23 mouse cellular contexts compared by ENCODE assay signal in genomic region chr8:57638925-57639324, GRCm38 (mm10). TPM values are rescaled to one million over a fixed set of nuclear protein-coding genes. Genes with fewer than 3 reads are reported as not detected.
DNase-seq lines count a peak whose midpoint lies in the region; ATAC-seq lines count a peak whose summit lies in the region.
"Had no signal": no experiment of that assay in that cellular context is flagged by ENCODE, and none has a peak within 500 bp of the region (broad histone marks: within the 10 kb centered on the region; RNA-seq: fewer than 3 reads in every experiment).

No protein-coding gene starts in this region.

- no peak for DNase-seq in forebrain, embryonic 14.5 days (ENCODE audit: low spot score)
- no peak for DNase-seq in kidney, postnatal 4 days
- DNase-seq in neural tube, embryonic 10.5 days (ENCODE audit: extremely low spot score, low spot score): no peak
- DNase-seq in adrenal gland, postnatal 36 days: no peak
- DNase-seq: cerebellum, adult 11 months; cerebellum, adult 9-11 months; gastrocnemius, adult 2 months; kidney, adult 9 months; layer of hippocampus, postnatal 36 days; lung, adult 18-20 months; lung, postnatal 10 days; thymus, adult 18-20 months; thymus, postnatal 36 days had no signal

- no peaks in the 10 kb centered on the region for H3K27me3 ChIP-seq in forebrain, embryonic 14.5 days (replicated peaks; ENCODE audit: control insufficient read depth, insufficient read depth, low read length)
- H3K27me3 ChIP-seq in forebrain, embryonic 12.5 days: no peaks in the 10 kb centered on the region
- no peaks in the 10 kb centered on the region for H3K27me3 ChIP-seq in kidney, embryonic 14.5 days (ENCODE audit: control insufficient read depth, insufficient read depth, low read length)
- no peaks in the 10 kb centered on the region for H3K27me3 ChIP-seq in neural tube, embryonic 13.5 days
- H3K27me3 ChIP-seq: forebrain, embryonic 13.5 days; limb, embryonic 12.5 days; neural tube, embryonic 12.5 days; stomach, embryonic 15.5 days had no signal

- no peak overlapping the region for H3K4me3 ChIP-seq in forebrain, embryonic 14.5 days (ENCODE audit: low read depth, low read length)
- no peak overlapping the region for H3K4me3 ChIP-seq in forebrain, embryonic 12.5 days (replicated peaks)
- no peak overlapping the region for H3K4me3 ChIP-seq in kidney, embryonic 14.5 days (ENCODE audit: low read length)
- no peak overlapping the region for H3K4me3 ChIP-seq in neural tube, embryonic 13.5 days
- H3K4me3 ChIP-seq: erythroblast, embryonic 14.5 days; forebrain, embryonic 13.5 days; gastrocnemius, adult 2 months; heart, embryonic 10.5 days; limb, embryonic 12.5 days; midbrain, embryonic 13.5 days; neural tube, embryonic 12.5 days; stomach, embryonic 15.5 days had no signal

- WGBS in forebrain, embryonic 14.5 days: 56% methylated on average over 6 of the region's 6 CpGs
- 55% methylated on average over 6 of the region's 6 CpGs for WGBS in forebrain, embryonic 12.5 days
- 60% methylated on average over 6 of the region's 6 CpGs for whole genome bisulfite sequencing in kidney, embryonic 14.5 days
- WGBS in neural tube, embryonic 13.5 days: 61% methylated on average over 6 of the region's 6 CpGs

- H3K9me3 ChIP-seq in forebrain, embryonic 14.5 days (replicated peaks; ENCODE audit: control insufficient read depth, low read length): no peaks in the 10 kb centered on the region
- no peaks in the 10 kb centered on the region for H3K9me3 ChIP-seq in forebrain, embryonic 12.5 days
- no peaks in the 10 kb centered on the region for H3K9me3 ChIP-seq in kidney, embryonic 14.5 days (ENCODE audit: control insufficient read depth, low read length)
- no peaks in the 10 kb centered on the region for H3K9me3 ChIP-seq in neural tube, embryonic 13.5 days
- H3K9me3 ChIP-seq: forebrain, embryonic 13.5 days; heart, embryonic 10.5 days; limb, embryonic 12.5 days; midbrain, embryonic 13.5 days; neural tube, embryonic 12.5 days; stomach, embryonic 15.5 days had no signal

- H3K36me3 ChIP-seq in forebrain, embryonic 14.5 days (ENCODE audit: control insufficient read depth, insufficient read depth, low read length): no peaks in the 10 kb centered on the region
- H3K36me3 ChIP-seq in forebrain, embryonic 12.5 days (replicated peaks): no peaks in the 10 kb centered on the region
- no peaks in the 10 kb centered on the region for H3K36me3 ChIP-seq in kidney, embryonic 14.5 days (ENCODE audit: control insufficient read depth, insufficient read depth, low read length)
- no peaks in the 10 kb centered on the region for H3K36me3 ChIP-seq in neural tube, embryonic 13.5 days
- H3K36me3 ChIP-seq: heart, embryonic 10.5 days; limb, embryonic 12.5 days; midbrain, embryonic 13.5 days; neural tube, embryonic 12.5 days; stomach, embryonic 15.5 days had no signal

- no peak overlapping the region for H3K27ac ChIP-seq in forebrain, embryonic 14.5 days (ENCODE audit: low read depth, low read length)
- H3K27ac ChIP-seq in forebrain, embryonic 12.5 days: no peak overlapping the region
- no peak overlapping the region for H3K27ac ChIP-seq in kidney, embryonic 14.5 days (ENCODE audit: low read depth, low read length)
- H3K27ac ChIP-seq in neural tube, embryonic 13.5 days (replicated peaks): peak overlapping the region; percentile 49; the same call in 1 of the 2 replicates
- H3K27ac ChIP-seq: forebrain, embryonic 13.5 days; gastrocnemius, adult 2 months; heart, embryonic 10.5 days; limb, embryonic 12.5 days; midbrain, embryonic 13.5 days; neural tube, embryonic 12.5 days; stomach, embryonic 15.5 days had no signal

- H3K4me1 ChIP-seq in forebrain, embryonic 14.5 days (ENCODE audit: control insufficient read depth, insufficient read depth, low read length): no peaks in the 10 kb centered on the region
- H3K4me1 ChIP-seq in forebrain, embryonic 12.5 days: no peaks in the 10 kb centered on the region
- peaks cover 7% of the 10 kb centered on the region; the same call in 1 of the 2 replicates for H3K4me1 ChIP-seq in kidney, embryonic 14.5 days (ENCODE audit: control insufficient read depth, insufficient read depth, low read length)
- peaks cover 27% of the 10 kb centered on the region for H3K4me1 ChIP-seq in neural tube, embryonic 13.5 days (replicated peaks)
- H3K4me1 ChIP-seq: neural tube, embryonic 12.5 days; stomach, embryonic 15.5 days had no signal

- H3K9ac ChIP-seq in forebrain, embryonic 14.5 days (ENCODE audit: low read length): no peak overlapping the region
- no peak overlapping the region for H3K9ac ChIP-seq in forebrain, embryonic 12.5 days
- H3K9ac ChIP-seq in kidney, embryonic 14.5 days (ENCODE audit: low read depth, low read length): no peak overlapping the region
- H3K9ac ChIP-seq in neural tube, embryonic 13.5 days: no peak overlapping the region
- H3K9ac ChIP-seq: forebrain, embryonic 13.5 days; limb, embryonic 12.5 days; midbrain, embryonic 13.5 days; neural tube, embryonic 12.5 days; stomach, embryonic 15.5 days had no signal

- ATAC-seq in forebrain, embryonic 14.5 days: 0 out of 2 replicates have a peak, but pooled peaks have one; percentile 23
- no peak for ATAC-seq in forebrain, embryonic 12.5 days (ENCODE audit: low FRiP score)
- 0 out of 2 replicates have a peak, but pooled peaks have one; percentile 43 for ATAC-seq in kidney, embryonic 14.5 days (ENCODE audit: low FRiP score, low TSS enrichment)
- ATAC-seq in neural tube, embryonic 13.5 days (ENCODE audit: low read depth): no peak
- ATAC-seq: forebrain, embryonic 13.5 days; midbrain, embryonic 13.5 days had no signal

- no peak overlapping the region for H3K4me2 ChIP-seq in forebrain, embryonic 14.5 days (ENCODE audit: low read length)
- no peak overlapping the region for H3K4me2 ChIP-seq in forebrain, embryonic 12.5 days
- H3K4me2 ChIP-seq in kidney, embryonic 14.5 days (replicated peaks; ENCODE audit: low read depth, low read length): no peak overlapping the region
- H3K4me2 ChIP-seq in neural tube, embryonic 13.5 days: no peak overlapping the region
- H3K4me2 ChIP-seq: forebrain, embryonic 13.5 days; limb, embryonic 12.5 days; midbrain, embryonic 13.5 days; neural tube, embryonic 12.5 days; stomach, embryonic 15.5 days had no signal

RNA-seq across cellular contexts. Expression of gene Galnt7, which starts 13.9 kb away (rescaled TPM):
- 9.1 and 10.3 TPM in 2 replicates for polyA plus RNA-seq in forebrain, embryonic 14.5 days (2014; fragmentation: Nextera tagmentation; extraction: Ambion mirVana)
- polyA plus RNA-seq in forebrain, embryonic 12.5 days (2016; fragmentation: Nextera tagmentation; extraction: Ambion mirVana): 18.8 and 18.9 TPM in 2 replicates
- polyA plus RNA-seq in kidney, embryonic 14.5 days (2014; fragmentation: Nextera tagmentation; extraction: Ambion mirVana): 15.8 and 25.6 TPM in 2 replicates
- polyA plus RNA-seq in neural tube, embryonic 13.5 days (2015; fragmentation: Nextera tagmentation; extraction: Ambion mirVana): 11.7 and 14.7 TPM in 2 replicates
- total RNA-seq in adrenal gland, postnatal 36 days (2021): 10 to 100 TPM; 13.5 to 13.6 TPM
- polyA plus RNA-seq: erythroblast, embryonic 14.5 days had no signal

Comparison
In these comparisons a context has a peak if more than half of its experiments do, and no peak if none do; other contexts are left out.
1. ATAC-seq: peak in forebrain, embryonic 14.5 days (single experiment) and kidney, embryonic 14.5 days (single experiment); none in forebrain, embryonic 12.5 days (single experiment) and neural tube, embryonic 13.5 days (single experiment).